Comparison of ENCODE assay signal across 8 mouse cellular contexts in the genomic region with DNA sequence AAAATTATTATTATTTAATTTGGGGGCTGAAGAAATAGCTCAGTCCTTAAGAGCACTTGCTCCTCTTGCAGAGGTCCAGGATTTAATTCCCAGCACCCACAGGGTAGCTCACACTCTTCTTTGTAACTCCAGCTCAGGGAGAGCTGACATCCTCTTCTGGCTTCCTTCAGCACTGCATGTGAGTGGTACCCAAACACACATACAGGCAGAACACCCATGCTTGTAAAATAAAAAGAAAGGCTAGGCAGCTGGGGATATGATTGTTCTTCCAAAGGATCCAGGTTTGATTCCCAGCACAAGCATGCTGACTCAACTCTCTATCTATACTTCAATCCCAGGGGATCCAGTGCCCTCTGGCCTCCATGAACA. TPM values are rescaled to one million over a fixed set of nuclear protein-coding genes. Genes with fewer than 3 reads are reported as not detected.
DNase-seq lines count a peak whose midpoint lies in the region; ATAC-seq and TF ChIP-seq lines count a peak whose summit lies in the region.

No protein-coding gene starts in this region.

- H3K27ac ChIP-seq in heart, adult 2 months, result peak overlapping the region; percentile 81
- no peak overlapping the region for H3K27ac ChIP-seq in forebrain, embryonic 11.5 days (ENCODE audit: low read depth, low read length)
- H3K27ac ChIP-seq in liver, embryonic 13.5 days, result no peak overlapping the region

- H3K36me3 ChIP-seq in heart, adult 2 months (ENCODE audit: control insufficient read depth, insufficient read depth, low read length), result peaks cover 3% of the 10 kb centered on the region; the same call in 1 of the 2 replicates
- H3K36me3 ChIP-seq in forebrain, embryonic 11.5 days (ENCODE audit: control insufficient read depth, insufficient read depth, low read length), result peaks cover 4% of the 10 kb centered on the region; the same call in 1 of the 2 replicates
- peaks cover 20% of the 10 kb centered on the region for H3K36me3 ChIP-seq in liver, embryonic 13.5 days

- H3K4me2 ChIP-seq in forebrain, embryonic 11.5 days (ENCODE audit: low read depth, low read length, severe bottlenecking), result peak overlapping the region; percentile 69
- H3K4me2 ChIP-seq in liver, embryonic 13.5 days, result peak overlapping the region; percentile 79

- ATAC-seq in forebrain, embryonic 11.5 days (replicated peaks; ENCODE audit: low FRiP score), result no peak
- ATAC-seq in liver, embryonic 13.5 days (ENCODE audit: low read depth), result no peak
- no peak for ATAC-seq in frontal cortex, adult (ENCODE audit: low TSS enrichment)

- no peaks in the 10 kb centered on the region for H3K9me3 ChIP-seq in forebrain, embryonic 11.5 days (ENCODE audit: control insufficient read depth, low read length)
- H3K9me3 ChIP-seq in liver, embryonic 13.5 days (replicated peaks), result no peaks in the 10 kb centered on the region

- no peaks in the 10 kb centered on the region; the same call in none of the 2 replicates for H3K4me1 ChIP-seq in heart, adult 2 months (ENCODE audit: control insufficient read depth, insufficient read depth, low read length)
- peaks cover 8% of the 10 kb centered on the region for H3K4me1 ChIP-seq in forebrain, embryonic 11.5 days (replicated peaks; ENCODE audit: control insufficient read depth, insufficient read depth, low read length)
- H3K4me1 ChIP-seq in liver, embryonic 13.5 days (replicated peaks), result peaks cover 50% of the 10 kb centered on the region

- intact Hi-C loops in heart, adult 2 months (cut with DNase I), result loop anchor here (2.0 kb wide), 2 partner anchors 24 to 72 kb away; partner anchors contain the start of genes Tmem179b and Ubxn1
- intact Hi-C loops in heart, postnatal 10 days (cut with DNase I), result no loop called here

- H3K4me3 ChIP-seq in heart, adult 2 months, result peak overlapping the region; percentile 83; the same call in 1 of the 2 replicates
- peak overlapping the region; percentile 78; the same call in 1 of the 2 replicates for H3K4me3 ChIP-seq in forebrain, embryonic 11.5 days (ENCODE audit: low read depth, low read length)
- peak overlapping the region; percentile 73 for H3K4me3 ChIP-seq in liver, embryonic 13.5 days (replicated peaks)

- DNase-seq in heart, adult 2 months, result no peak
- no peak for DNase-seq in heart, postnatal 10 days
- peak; percentile 54 for DNase-seq in 3T3-L1 (ENCODE audit: low read depth, low spot score)
- DNase-seq in forebrain, embryonic 11.5 days (ENCODE audit: low spot score), result no peak
- no peak for DNase-seq in liver, embryonic 13.5 days
- no peak for DNase-seq in left cerebral cortex, adult 18-20 months (ENCODE audit: low spot score in 2 of 2)
- no peak for DNase-seq in adrenal gland, postnatal 10 days

- no peak for TF ChIP-seq EP300 in heart, adult 2 months (IDR thresholded peaks at IDR 0.05; ENCODE audit: insufficient read depth, low read depth, low read length)

- no peak overlapping the region for H3K9ac ChIP-seq in heart, adult 2 months (ENCODE audit: low read depth, low read length)
- H3K9ac ChIP-seq in forebrain, embryonic 11.5 days (ENCODE audit: low read length), result no peak overlapping the region
- H3K9ac ChIP-seq in liver, embryonic 13.5 days, result no peak overlapping the region; the same call in 1 of the 2 replicates

- H3K79me2 ChIP-seq in heart, adult 2 months (replicated peaks; ENCODE audit: control insufficient read depth, insufficient read depth, low read length), result 0 out of 2 replicates have a peak, but pooled peaks cover under 1% of the 10 kb centered on the region

- H3K27me3 ChIP-seq in heart, adult 2 months (ENCODE audit: control insufficient read depth, insufficient read depth, low read length), result no peaks in the 10 kb centered on the region
- H3K27me3 ChIP-seq in forebrain, embryonic 11.5 days (ENCODE audit: control insufficient read depth, insufficient read depth, low read length), result no peaks in the 10 kb centered on the region
- H3K27me3 ChIP-seq in liver, embryonic 13.5 days, result no peaks in the 10 kb centered on the region

- TF ChIP-seq CTCF in heart, adult 2 months (IDR thresholded peaks at IDR 0.05), result peak; percentile 11; the same call in 1 of the 2 replicates

- no peak for TF ChIP-seq POLR2A in heart, adult 2 months (IDR thresholded peaks at IDR 0.05; ENCODE audit: insufficient read depth, low read depth, low read length)

RNA-seq across cellular contexts. Expression of gene Polr2g, which starts 0.6 kb away (rescaled TPM):
- 10 to 100 TPM; 53.4 to 56.3 TPM for total RNA-seq in heart, adult 2 months (2021)
- 55.1 and 84.1 TPM in 2 replicates for polyA plus RNA-seq in heart, adult 2 months (2012; rRNA removed)
- 10 to 100 TPM; 72.7 to 76.0 TPM for total RNA-seq in heart, postnatal 10 days (2021)
- polyA plus RNA-seq in forebrain, embryonic 11.5 days (2014; fragmentation: Nextera tagmentation; extraction: Ambion mirVana), result 151 and 156 TPM in 2 replicates
- polyA plus RNA-seq in liver, embryonic 13.5 days (2015; fragmentation: Nextera tagmentation; extraction: Ambion mirVana), result 105 and 110 TPM in 2 replicates
- total RNA-seq in left cerebral cortex, adult 18-20 months (2021), result 100 to 1,000 TPM; 106 to 107 TPM
- 10 to 100 TPM; 81.3 to 90.4 TPM for total RNA-seq in adrenal gland, postnatal 10 days (2021)

RNA-seq across cellular contexts. Expression of gene Zbtb3, which starts 3.4 kb away (rescaled TPM):
- 1 to 10 TPM; 1.4 to 1.5 TPM for total RNA-seq in heart, adult 2 months (2021)
- polyA plus RNA-seq in heart, adult 2 months (2012; rRNA removed), result 2.0 and 2.5 TPM in 2 replicates
- 1 to 10 TPM; 2.2 to 3.0 TPM for total RNA-seq in heart, postnatal 10 days (2021)
- 5.4 and 5.9 TPM in 2 replicates for polyA plus RNA-seq in forebrain, embryonic 11.5 days (2014; fragmentation: Nextera tagmentation; extraction: Ambion mirVana)
- 1.5 TPM in 2 replicates for polyA plus RNA-seq in liver, embryonic 13.5 days (2015; fragmentation: Nextera tagmentation; extraction: Ambion mirVana)
- total RNA-seq in left cerebral cortex, adult 18-20 months (2021), result 1 to 10 TPM; 5.5 to 6.0 TPM
- 1 to 10 TPM; 2.0 to 2.3 TPM for total RNA-seq in adrenal gland, postnatal 10 days (2021)

RNA-seq across cellular contexts. Expression of gene Taf6l, which starts 12.7 kb away (rescaled TPM):
- total RNA-seq in heart, adult 2 months (2021), result 1 to 10 TPM; 7.8 to 9.1 TPM
- polyA plus RNA-seq in heart, adult 2 months (2012; rRNA removed), result 6.0 and 6.2 TPM in 2 replicates
- 10 to 100 TPM in 1 of 2 experiments, 1 to 10 TPM in 1; 9.5 to 10.2 TPM for total RNA-seq in heart, postnatal 10 days (2021)
- 30.9 and 36.7 TPM in 2 replicates for polyA plus RNA-seq in forebrain, embryonic 11.5 days (2014; fragmentation: Nextera tagmentation; extraction: Ambion mirVana)
- 16.6 and 17.2 TPM in 2 replicates for polyA plus RNA-seq in liver, embryonic 13.5 days (2015; fragmentation: Nextera tagmentation; extraction: Ambion mirVana)
- 10 to 100 TPM; 13.7 to 15.9 TPM for total RNA-seq in left cerebral cortex, adult 18-20 months (2021)
- 10 to 100 TPM; 12.4 to 19.5 TPM for total RNA-seq in adrenal gland, postnatal 10 days (2021)

RNA-seq across cellular contexts. Expression of gene Ttc9c, which starts 20.2 kb away (rescaled TPM):
- total RNA-seq in heart, adult 2 months (2021), result 10 to 100 TPM; 14.1 TPM
- polyA plus RNA-seq in heart, adult 2 months (2012; rRNA removed), result 9.5 and 17.8 TPM in 2 replicates
- total RNA-seq in heart, postnatal 10 days (2021), result 10 to 100 TPM; 14.2 to 17.6 TPM
- 75.7 and 80.8 TPM in 2 replicates for polyA plus RNA-seq in forebrain, embryonic 11.5 days (2014; fragmentation: Nextera tagmentation; extraction: Ambion mirVana)
- polyA plus RNA-seq in liver, embryonic 13.5 days (2015; fragmentation: Nextera tagmentation; extraction: Ambion mirVana), result 25.1 and 27.4 TPM in 2 replicates
- total RNA-seq in left cerebral cortex, adult 18-20 months (2021), result 10 to 100 TPM; 38.7 to 42.4 TPM
- 10 to 100 TPM; 25.7 to 30.7 TPM for total RNA-seq in adrenal gland, postnatal 10 days (2021)

RNA-seq across cellular contexts. Expression of gene Hnrnpul2, which starts 20.9 kb away (rescaled TPM):
- total RNA-seq in heart, adult 2 months (2021), result 10 to 100 TPM; 44.7 to 47.5 TPM
- polyA plus RNA-seq in heart, adult 2 months (2012; rRNA removed), result 12.4 and 23.2 TPM in 2 replicates
- 10 to 100 TPM; 51.0 to 56.3 TPM for total RNA-seq in heart, postnatal 10 days (2021)
- 6.7 and 7.8 TPM in 2 replicates for polyA plus RNA-seq in forebrain, embryonic 11.5 days (2014; fragmentation: Nextera tagmentation; extraction: Ambion mirVana)
- polyA plus RNA-seq in liver, embryonic 13.5 days (2015; fragmentation: Nextera tagmentation; extraction: Ambion mirVana), result 2.8 and 3.0 TPM in 2 replicates
- total RNA-seq in left cerebral cortex, adult 18-20 months (2021), result 100 to 1,000 TPM; 123 to 127 TPM
- 10 to 100 TPM; 58.0 to 62.7 TPM for total RNA-seq in adrenal gland, postnatal 10 days (2021)
